Mouse (Mus musculus) thymus, adult 2 months (tissue): ENCODE data around the gene Ep300. TPM values are rescaled to one million over a fixed set of nuclear protein-coding genes. Genes with fewer than 3 reads are reported as not detected.
A peak's percentile ranks its signal among the peaks of the same experiment; 100 is the strongest.
"Not testable (repeated sequence)": the region's sequence is repeated elsewhere in the genome, so short reads cannot be mapped to it uniquely, and the experiment has no call there.

ENCODE experiments used
- DNase-seq: peaks from one replicate; pipeline ENCODE4 v3.0.0; 2021
- H3K27ac ChIP-seq: fragments of 200-500 bp; 2 replicates; pipeline ENCODE4 v1.5.1; 2012; ENCODE audit warnings: low read length, control low read depth; ENCODE audit not compliant: control insufficient read depth, insufficient read depth
- H3K27me3 ChIP-seq: fragments of 200-500 bp; 2 replicates; pipeline ENCODE4 v1.6.1; 2012; ENCODE audit warnings: mild to moderate bottlenecking, low read length, moderate library complexity, mixed read lengths; ENCODE audit not compliant: control insufficient read depth, insufficient read depth
- H3K36me3 ChIP-seq: fragments of 200-500 bp; 2 replicates; pipeline ENCODE4 v1.6.1; 2012; ENCODE audit warnings: mild to moderate bottlenecking, low read length, moderate library complexity; ENCODE audit not compliant: control insufficient read depth, insufficient read depth
- H3K4me1 ChIP-seq: fragments of 200-500 bp; replicated peaks from 2 replicates; pipeline ENCODE4 v1.6.1; 2012; ENCODE audit warnings: low read length; ENCODE audit not compliant: control insufficient read depth, insufficient read depth
- H3K4me3 ChIP-seq: fragments of 200-500 bp; 2 replicates; pipeline ENCODE4 v1.5.1; 2012; ENCODE audit warnings: mild to moderate bottlenecking, low read length, control low read depth, moderate library complexity; ENCODE audit not compliant: control insufficient read depth, insufficient read depth
- CTCF ChIP-seq: fragments of 200-500 bp; IDR thresholded peaks from 2 replicates; pipeline ENCODE4 v1.5.1; 2012; ENCODE audit warnings: mild to moderate bottlenecking, control low read depth, low read length, moderate library complexity, borderline replicate concordance; ENCODE audit not compliant: control insufficient read depth, poor library complexity, insufficient read depth; ENCODE audit errors: extremely low read depth
- POLR2A ChIP-seq: fragments of 200-500 bp; IDR thresholded peaks from 2 replicates; pipeline ENCODE4 v1.6.1; 2012; ENCODE audit warnings: mild to moderate bottlenecking, low read length, control low read depth, moderate library complexity; ENCODE audit not compliant: control insufficient read depth, poor library complexity, insufficient read depth; ENCODE audit errors: extremely low read depth
- WGBS: fragments of 180-500 bp; shearing (Covaris S2); methylation state at CpG from one replicate; pipeline ENCODE4 v1.1.7; 2018; 5-methylcytosine and 5-hydroxymethylcytosine counted together
- polyA plus RNA-seq: library from polyadenylated mRNA; depleted of rRNA; stranded (reverse); fragments of >200 nt; gene quantifications from 2 replicates; pipeline ENCODE4 v1.2.3, GENCODE M21; 2012

Ep300 gene
- polyA plus RNA-seq, 1 experiment: 60.6 TPM

DNA sequence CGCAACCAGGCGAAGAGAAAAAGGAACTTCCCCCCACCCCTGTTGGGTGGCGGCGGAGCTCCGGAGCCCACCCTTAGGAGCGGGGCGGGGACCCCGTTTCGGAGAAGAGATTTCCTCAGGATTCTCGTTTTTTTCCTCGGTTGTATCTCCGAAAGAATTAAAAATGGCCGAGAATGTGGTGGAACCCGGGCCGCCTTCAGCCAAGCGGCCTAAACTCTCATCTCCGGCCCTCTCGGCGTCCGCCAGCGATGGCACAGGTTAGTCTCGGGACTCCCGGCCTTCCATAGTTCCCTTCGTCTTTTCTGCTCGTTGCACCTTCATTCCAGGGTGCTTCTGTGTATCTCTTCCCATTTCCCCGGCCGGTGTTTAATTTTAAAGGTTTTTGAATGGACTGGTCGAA is 1.3 kb downstream of the Ep300 start:
- under 1% methylated on average over 28 of the region's 28 CpGs for WGBS
- DNase-seq: no peak
- no peaks in the 10 kb centered on the region for H3K36me3 ChIP-seq
- no peak for TF ChIP-seq POLR2A
- TF ChIP-seq CTCF: no peak
- H3K4me3 ChIP-seq: peak overlapping the region; percentile 88
- peak overlapping the region; percentile 95 for H3K27ac ChIP-seq
- no peaks in the 10 kb centered on the region for H3K27me3 ChIP-seq
- H3K4me1 ChIP-seq: no peaks in the 10 kb centered on the region; the same call in 1 of the 2 replicates

- TF ChIP-seq CTCF (no peak), POLR2A (no peak)
- H3K4me1 ChIP-seq: no peaks in the 10 kb centered on the region; the same call in 1 of the 2 replicates
- 0 out of 2 replicates have a peak, but pooled peaks cover 4% of the 10 kb centered on the region for H3K36me3 ChIP-seq
- DNase-seq: no peak
- no peak overlapping the region for H3K27ac ChIP-seq
- no peaks in the 10 kb centered on the region for H3K27me3 ChIP-seq
- WGBS: 44% methylated on average over 2 of the region's 2 CpGs
- H3K4me3 ChIP-seq: no peak overlapping the region
Measured at GRCm38 (mm10) chr15:81587686-81588085, 2.5 kb downstream of the Ep300 start.

GRCm38 (mm10) chr15:81594146-81594696 is 9.1 kb downstream of the Ep300 start:
- Histone ChIP-seq H3K36me3 (peaks cover 9% of the 10 kb centered on the region; the same call in 1 of the 2 replicates), H3K4me1 (no peaks in the 10 kb centered on the region)

DNA sequence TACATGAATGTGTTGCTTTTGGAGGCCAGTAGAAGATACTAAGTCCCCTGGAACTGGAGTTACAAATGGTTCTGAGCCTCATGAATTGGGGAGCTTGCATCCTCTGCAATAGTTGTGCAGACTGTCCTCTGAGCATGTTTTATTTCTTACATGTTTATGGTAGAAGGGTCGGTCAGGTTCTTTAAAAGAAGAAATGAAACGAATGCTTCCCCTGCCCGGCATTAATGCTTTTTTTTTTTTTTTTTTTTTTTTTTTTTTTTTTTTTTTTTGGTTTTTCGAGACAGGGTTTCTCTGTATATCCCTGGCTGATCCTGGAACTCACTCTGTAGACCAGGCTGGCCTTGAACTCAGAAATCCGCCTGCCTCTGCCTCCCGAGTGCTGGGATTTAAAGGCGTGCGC is 13.6 kb downstream of the Ep300 start:
- H3K36me3 ChIP-seq: peaks cover 16% of the 10 kb centered on the region
- 86% methylated on average over 8 of the region's 8 CpGs for WGBS

More at GRCm38 (mm10) chr15:81594146-81594696, 9.1 kb downstream of the Ep300 start:
- H3K27ac ChIP-seq: no peak overlapping the region
- 83% methylated on average over 3 of the region's 3 CpGs for WGBS
- TF ChIP-seq POLR2A (no peak), CTCF (no peak)
- DNase-seq: no peak
- H3K27me3 ChIP-seq: no peaks in the 10 kb centered on the region
- H3K4me3 ChIP-seq: no peak overlapping the region

DNA sequence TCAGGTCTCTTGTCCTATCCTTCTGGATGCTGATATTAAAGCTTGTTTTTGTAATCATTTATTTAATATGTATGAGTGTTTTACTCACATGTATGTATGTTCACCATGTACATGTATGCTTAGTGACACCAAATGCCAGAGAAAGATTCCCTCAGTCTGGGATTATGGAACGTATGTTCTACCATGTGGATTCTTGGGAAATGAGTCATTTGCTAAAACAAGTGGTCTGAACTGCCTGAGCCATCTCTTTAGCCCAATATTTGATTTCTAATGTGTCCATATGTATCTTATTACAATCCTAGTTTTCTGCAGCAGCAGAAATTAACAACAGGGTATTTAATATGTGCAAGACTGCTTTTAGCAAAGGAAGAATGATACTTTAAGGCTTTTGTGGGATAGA is 20.1 kb downstream of the Ep300 start:
- no peaks in the 10 kb centered on the region for H3K4me1 ChIP-seq
- no peak overlapping the region for H3K4me3 ChIP-seq
- H3K36me3 ChIP-seq: peaks cover 40% of the 10 kb centered on the region
- no peaks in the 10 kb centered on the region for H3K27me3 ChIP-seq
- no peak for DNase-seq
- no peak overlapping the region for H3K27ac ChIP-seq
- 93% methylated on average over 1 of the region's 1 CpGs for WGBS
- TF ChIP-seq POLR2A (no peak), CTCF (no peak)

More for the DNA sequence above, 13.6 kb downstream of the Ep300 start:
- H3K27ac ChIP-seq, H3K4me3 ChIP-seq, H3K27me3 ChIP-seq, DNase-seq, H3K4me1 ChIP-seq: not testable (repeated sequence)

- 97% methylated on average over 1 of the region's 1 CpGs for WGBS
- Histone ChIP-seq H3K27ac (no peak overlapping the region), H3K36me3 (peaks cover 45% of the 10 kb centered on the region), H3K4me1 (no peaks in the 10 kb centered on the region), H3K4me3 (no peak overlapping the region), H3K27me3 (no peaks in the 10 kb centered on the region)
- TF ChIP-seq CTCF (no peak), POLR2A (no peak)
- DNase-seq: peak; percentile 57
Measured at GRCm38 (mm10) chr15:81606634-81607033, 21.5 kb downstream of the Ep300 start.

DNA sequence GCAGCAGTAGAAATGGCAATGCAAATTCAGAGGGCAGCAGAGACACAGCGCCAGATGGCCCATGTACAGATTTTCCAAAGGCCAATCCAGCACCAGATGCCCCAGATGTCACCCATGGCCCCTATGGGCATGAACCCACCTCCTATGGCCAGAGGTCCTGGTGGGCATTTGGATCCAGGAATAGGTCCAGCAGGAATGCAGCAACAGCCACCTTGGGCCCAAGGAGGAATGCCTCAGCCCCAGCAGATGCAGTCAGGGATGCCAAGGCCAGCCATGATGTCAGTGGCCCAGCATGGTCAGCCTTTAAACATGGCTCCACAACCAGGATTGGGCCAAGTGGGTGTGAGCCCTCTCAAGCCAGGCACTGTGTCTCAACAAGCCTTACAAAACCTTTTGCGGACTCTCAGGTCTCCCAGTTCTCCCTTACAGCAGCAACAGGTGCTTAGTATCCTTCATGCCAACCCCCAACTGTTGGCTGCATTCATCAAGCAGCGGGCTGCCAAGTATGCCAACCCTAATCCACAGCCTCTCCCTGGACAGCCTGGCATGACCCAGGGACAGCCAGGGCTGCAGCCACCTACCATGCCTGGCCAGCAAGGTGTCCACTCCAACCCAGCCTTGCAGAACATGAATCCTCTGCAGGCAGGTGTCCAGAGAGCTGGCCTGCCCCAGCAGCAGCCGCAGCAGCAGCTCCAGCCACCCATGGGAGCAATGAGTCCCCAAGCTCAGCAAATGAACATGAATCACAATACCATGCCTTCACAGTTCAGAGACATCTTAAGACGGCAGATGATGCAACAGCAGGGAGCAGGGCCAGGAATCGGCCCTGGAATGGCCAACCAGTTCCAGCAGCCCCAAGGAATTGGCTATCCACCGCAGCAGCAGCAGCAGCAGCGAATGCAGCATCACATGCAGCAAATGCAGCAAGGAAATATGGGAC is 64.6 kb downstream of the Ep300 start:
- peaks cover 58% of the 10 kb centered on the region for H3K36me3 ChIP-seq
- WGBS: 96% methylated on average over 8 of the region's 8 CpGs
- no peak overlapping the region for H3K27ac ChIP-seq
- DNase-seq: no peak
- H3K4me1 ChIP-seq: no peaks in the 10 kb centered on the region
- no peaks in the 10 kb centered on the region for H3K27me3 ChIP-seq
- no peak overlapping the region for H3K4me3 ChIP-seq
- TF ChIP-seq CTCF (no peak), POLR2A (no peak)
